Mouse (Mus musculus) cerebellum, adult 9-11 months (tissue): Measurements from ENCODE around the gene Ddx23.
A peak's percentile ranks its signal among the peaks of the same experiment; 100 is the strongest.

Experiments
- DNase-seq: peaks from one replicate; pipeline ENCODE4 v3.0.0; 2022

Gene Ddx23

GRCm38 (mm10) chr15:98662567-98663545, at the start of gene Ddx23:
Gene Ddx23 (minus strand): TSS chr15:98662894.
- peak; percentile 95 for DNase-seq

GRCm38 (mm10) chr15:98710442-98710841, 47.7 kb upstream of the Ddx23 start:
- peak; percentile 46 for DNase-seq

- peak; percentile 88 for DNase-seq
Observed at GRCm38 (mm10) chr15:98707766-98708372, 45.2 kb upstream of the Ddx23 start, which contains the start of gene Ccdc65. Gene Ccdc65 (plus strand): TSS chr15:98708207.

DNA sequence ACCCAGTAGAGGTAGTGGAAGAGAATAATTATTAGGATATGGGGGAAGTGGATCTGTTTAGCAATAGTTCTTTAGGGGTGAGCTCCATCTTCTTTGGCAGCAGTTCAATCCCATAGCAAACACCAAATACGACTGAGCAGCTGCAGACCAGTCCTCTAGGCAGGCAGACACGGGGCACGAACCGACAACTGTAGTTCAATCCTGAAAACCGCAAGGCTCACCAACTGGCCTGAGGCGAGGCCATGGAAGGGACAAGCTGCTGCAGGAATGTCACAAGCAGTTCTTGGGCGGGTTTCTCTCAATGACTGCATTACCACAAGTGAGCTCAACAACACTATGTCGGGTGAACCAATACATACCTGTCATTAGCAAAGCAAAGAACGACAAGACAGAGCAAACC, 41.6 kb upstream of the Ddx23 start:
- DNase-seq, result no peak

DNA sequence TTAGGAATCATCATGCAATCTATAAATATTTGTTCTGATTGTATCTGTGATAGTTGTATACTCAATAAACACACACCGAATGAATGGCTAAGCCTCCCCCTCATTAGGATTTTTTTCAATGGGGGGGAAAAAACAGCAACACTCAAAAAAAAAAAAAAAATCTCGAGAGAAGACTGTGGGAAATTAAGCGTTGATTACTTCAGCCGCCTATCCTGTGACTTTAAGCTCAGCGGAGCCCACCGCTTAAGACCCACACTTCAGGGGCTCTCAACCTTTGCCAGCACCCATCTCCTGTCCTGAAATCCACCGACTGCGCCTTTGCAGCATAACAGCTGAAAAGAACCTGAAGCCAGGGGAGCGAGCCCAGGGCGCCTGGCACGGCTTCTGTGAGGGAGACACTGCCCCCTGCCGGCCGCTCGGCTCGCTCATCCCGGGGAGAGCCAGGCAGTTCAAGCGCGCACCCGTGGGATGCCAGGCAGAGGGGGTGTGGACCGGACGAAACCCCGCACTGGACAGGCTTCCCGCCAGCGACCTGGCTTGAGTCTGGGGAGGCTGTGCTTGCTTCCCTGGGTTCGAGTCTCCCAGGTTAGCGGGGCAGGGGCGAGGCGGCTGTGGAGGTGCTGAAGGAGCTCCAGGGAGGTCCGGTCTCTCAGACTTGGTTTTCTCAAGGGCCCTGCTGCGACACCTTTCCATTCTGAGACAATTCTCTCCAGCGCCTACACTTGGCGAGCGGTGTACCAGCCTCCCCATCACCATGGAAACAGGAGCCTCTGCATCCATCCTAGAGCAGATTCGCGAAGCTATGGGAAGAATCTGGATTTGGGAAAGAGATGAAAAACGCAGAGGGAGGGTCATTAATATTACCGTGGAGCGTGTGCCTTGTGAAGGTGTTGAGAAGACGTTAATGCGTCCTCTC, 36.8 kb upstream of the Ddx23 start:
- peak; percentile 84 for DNase-seq

DNA sequence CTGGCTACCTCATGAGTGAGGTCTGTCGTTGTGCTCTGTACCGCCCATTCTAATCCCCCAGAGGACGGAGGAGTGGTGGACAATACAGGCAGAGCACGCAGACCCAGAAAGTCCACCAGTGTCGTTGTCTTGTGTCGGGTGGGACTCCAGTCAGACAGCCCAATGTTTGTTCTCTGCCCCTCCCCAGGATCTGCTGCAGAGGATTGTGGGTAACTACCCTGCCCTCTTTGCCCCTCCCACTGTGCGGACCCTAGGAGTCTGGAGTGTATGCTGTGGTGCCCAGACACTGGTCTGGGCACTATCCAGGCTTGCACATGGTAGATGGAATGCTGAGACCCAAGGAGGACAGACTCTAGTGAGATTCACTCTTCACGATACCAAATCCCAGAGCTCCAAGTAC, 33.5 kb upstream of the Ddx23 start:
- DNase-seq, result no peak

- no peak for DNase-seq
Observed at GRCm38 (mm10) chr15:98695726-98696125, 33.0 kb upstream of the Ddx23 start.

- no peak for DNase-seq
Observed at GRCm38 (mm10) chr15:98692171-98692715, 29.5 kb upstream of the Ddx23 start.

DNA sequence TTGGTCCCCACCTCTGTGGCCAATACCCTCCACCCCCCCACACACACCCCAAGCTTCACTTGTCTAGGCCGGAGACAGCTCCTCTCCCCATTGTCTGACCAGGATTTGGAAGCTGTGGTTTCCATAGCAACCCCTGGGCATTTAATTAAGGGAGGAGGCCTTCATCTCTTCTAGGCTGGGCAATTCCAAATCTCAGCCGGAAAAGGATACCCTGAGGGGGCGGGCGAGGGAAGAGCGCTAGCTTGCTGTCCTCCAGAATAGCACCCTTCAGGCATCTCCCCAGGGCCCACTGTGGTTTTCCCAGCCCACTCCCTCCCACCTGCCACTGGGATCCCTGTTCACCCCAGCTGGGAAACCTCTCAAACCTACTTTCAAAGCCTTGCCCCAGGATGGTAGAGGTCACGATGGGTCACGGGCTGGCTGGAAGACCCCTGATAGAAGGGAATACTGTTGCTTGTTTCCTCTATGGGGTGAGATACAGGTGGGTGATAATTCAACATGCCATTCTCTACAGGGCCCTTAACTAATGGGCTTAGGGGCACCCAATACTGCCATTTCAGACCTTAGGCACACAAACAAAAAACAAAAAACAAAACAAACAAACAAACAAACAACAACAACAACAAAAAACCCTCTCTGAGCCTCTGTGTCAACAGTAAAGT, 28.9 kb upstream of the Ddx23 start:
- DNase-seq, result no peak

- DNase-seq, result no peak
Observed at GRCm38 (mm10) chr15:98689682-98690081, 27.0 kb upstream of the Ddx23 start.

DNA sequence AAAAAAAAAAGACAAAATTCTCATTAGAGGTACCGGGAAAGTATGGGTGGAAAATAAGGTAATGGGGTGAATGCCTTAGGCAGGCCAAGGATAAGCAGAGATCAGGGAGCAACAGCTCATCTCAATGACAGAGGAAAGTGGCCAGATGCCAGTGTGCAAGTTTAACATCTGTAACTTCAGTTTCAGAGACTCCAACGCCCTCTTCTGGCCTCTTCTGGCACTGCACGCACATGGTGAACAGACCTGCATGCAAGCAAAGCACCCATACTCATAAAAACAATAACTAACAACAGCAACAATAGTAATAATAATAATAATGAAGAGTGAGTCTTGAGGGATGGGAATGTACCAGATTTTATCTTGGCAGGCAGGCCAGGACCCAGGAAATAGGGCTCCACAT, 23.2 kb upstream of the Ddx23 start:
- no peak for DNase-seq

GRCm38 (mm10) chr15:98683746-98684145, 21.1 kb upstream of the Ddx23 start:
- no peak for DNase-seq

GRCm38 (mm10) chr15:98683177-98683576, 20.5 kb upstream of the Ddx23 start:
- DNase-seq, result no peak

DNA sequence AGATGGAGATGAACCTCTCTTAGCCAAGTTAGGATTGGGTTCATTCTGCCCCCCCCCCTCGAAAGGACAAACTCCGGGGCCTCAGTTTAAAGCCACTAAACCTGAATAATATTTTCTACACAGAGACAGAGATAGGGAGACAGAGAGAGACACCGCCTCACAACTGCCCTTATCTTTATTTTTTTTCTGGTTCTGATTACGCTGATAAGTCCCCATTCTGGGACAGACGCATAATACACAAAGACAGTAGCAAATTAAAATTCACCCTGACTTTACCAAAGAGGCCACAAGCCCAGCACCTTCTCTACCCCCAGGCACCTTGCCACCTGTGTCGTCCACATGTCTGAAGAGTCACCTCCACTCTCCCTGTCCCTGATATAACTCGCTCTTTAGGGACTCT, 18.9 kb upstream of the Ddx23 start:
- no peak for DNase-seq

- no peak for DNase-seq
Observed at GRCm38 (mm10) chr15:98680660-98681059, 18.0 kb upstream of the Ddx23 start.

DNA sequence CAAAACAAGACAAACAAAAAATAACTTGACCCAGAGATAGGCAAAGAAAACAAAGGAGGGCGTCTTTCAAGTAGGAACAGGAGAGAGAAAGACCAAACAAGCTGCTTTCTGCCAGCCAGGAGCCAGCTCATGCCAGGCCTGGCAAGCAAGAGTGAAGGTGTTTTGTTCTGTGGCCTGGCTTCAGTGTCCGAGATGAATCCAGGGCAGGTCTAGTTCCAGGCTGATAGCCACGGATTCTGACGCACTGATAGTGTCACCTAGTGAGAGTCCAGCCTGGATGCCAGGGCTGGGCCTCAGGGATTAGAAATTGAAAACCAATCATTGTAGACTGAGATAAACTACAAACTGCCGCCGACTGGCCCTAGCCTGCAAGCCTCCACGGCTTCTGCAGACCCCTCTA, 15.3 kb upstream of the Ddx23 start:
- peak; percentile 46 for DNase-seq

GRCm38 (mm10) chr15:98676940-98677728, 14.4 kb upstream of the Ddx23 start, which contains the start of gene Rnd1:
Gene Rnd1 (minus strand): TSS chr15:98677461.
- DNase-seq, result peak; percentile 94

GRCm38 (mm10) chr15:98676471-98676870, 13.8 kb upstream of the Ddx23 start:
- DNase-seq, result peak; percentile 76

- no peak for DNase-seq
Observed at GRCm38 (mm10) chr15:98675634-98676250, 13.0 kb upstream of the Ddx23 start.

DNA sequence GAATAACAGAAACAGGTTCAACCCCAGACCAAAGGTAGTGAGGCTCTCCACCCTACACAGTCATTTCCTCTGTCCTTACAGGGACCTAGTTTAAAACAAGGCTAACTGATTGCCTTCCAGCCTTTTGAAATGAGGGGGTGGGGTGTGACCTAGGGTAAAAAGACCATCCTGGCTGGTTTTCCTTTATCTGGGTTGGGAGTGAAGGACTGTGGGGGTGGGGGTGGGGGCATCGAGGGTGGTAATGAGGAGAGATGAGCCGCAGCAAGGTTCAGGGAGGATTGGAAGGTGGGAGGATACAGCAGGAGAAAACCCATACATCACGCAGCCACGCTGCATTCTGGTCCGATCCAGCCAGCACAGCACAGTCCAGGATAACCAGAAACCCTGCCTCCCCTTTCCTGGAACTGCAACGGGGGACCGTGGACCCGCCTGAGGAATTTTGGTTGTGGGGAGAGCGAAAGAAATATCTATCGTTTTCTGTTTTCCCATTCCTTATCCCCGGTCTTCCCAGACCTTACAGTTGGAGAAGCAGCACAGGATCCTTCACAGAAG, 12.4 kb upstream of the Ddx23 start:
- no peak for DNase-seq
